8 mouse cellular contexts compared by ENCODE assay signal in genomic region chr15:89148496-89149270, GRCm38 (mm10). TPM values are rescaled to one million over a fixed set of nuclear protein-coding genes. Genes with fewer than 3 reads are reported as not detected.
DNase-seq lines count a peak whose midpoint lies in the region; ATAC-seq and TF ChIP-seq lines count a peak whose summit lies in the region.

No protein-coding gene starts in this region.

- DNase-seq in CD4-positive helper T cell, adult 2 months (ENCODE audit: low read depth, low spot score), result peak; percentile 19
- DNase-seq in liver, embryonic 14.5 days (ENCODE audit: low read depth in 3 of 3, low spot score in 3 of 3), result no peak
- DNase-seq in adrenal gland, adult (ENCODE audit: inconsistent age in 2 of 2, low spot score in 1 of 2), result no peak
- no peak for DNase-seq in frontal cortex, postnatal 14 days (ENCODE audit: low spot score in 2 of 2)

- H3K9me3 ChIP-seq in erythroblast, embryonic 14.5 days (ENCODE audit: control insufficient read depth, low read length), result peaks cover 3% of the 10 kb centered on the region; the same call in 1 of the 2 replicates
- H3K9me3 ChIP-seq in forebrain, embryonic 12.5 days, result no peaks in the 10 kb centered on the region
- no peaks in the 10 kb centered on the region for H3K9me3 ChIP-seq in liver, embryonic 14.5 days (ENCODE audit: control insufficient read depth, low read length)

- H3K4me3 ChIP-seq in erythroblast, embryonic 14.5 days (replicated peaks), result peak overlapping the region; percentile 36
- H3K4me3 ChIP-seq in forebrain, embryonic 12.5 days (replicated peaks), result peak overlapping the region; percentile 69
- peak overlapping the region; percentile 42 to 51 for H3K4me3 ChIP-seq in liver, embryonic 14.5 days (ENCODE audit: insufficient read depth in 1 of 2, low read depth in 2 of 2, low read length in 2 of 2)

- H3K4me2 ChIP-seq in forebrain, embryonic 12.5 days, result peak overlapping the region; percentile 79
- H3K4me2 ChIP-seq in liver, embryonic 14.5 days (ENCODE audit: low read depth), result peak overlapping the region; percentile 68

- peak overlapping the region; percentile 79 for H3K9ac ChIP-seq in forebrain, embryonic 12.5 days
- no peak overlapping the region for H3K9ac ChIP-seq in liver, embryonic 14.5 days (replicated peaks)

- no peak for TF ChIP-seq CTCF in liver, embryonic 14.5 days (IDR thresholded peaks at IDR 0.05; ENCODE audit: low read depth)

- ATAC-seq in erythroblast, adult 5-6 weeks (replicated peaks; ENCODE audit: low FRiP score, poor library complexity, severe bottlenecking), result no peak
- no peak for ATAC-seq in forebrain, embryonic 12.5 days (ENCODE audit: low FRiP score)
- ATAC-seq in liver, embryonic 14.5 days (ENCODE audit: insufficient read depth), result no peak
- ATAC-seq in activated CD4-positive, CD25-positive, alpha-beta regulatory T cell, adult 4 months, result no peak

- H3K4me1 ChIP-seq in erythroblast, embryonic 14.5 days (ENCODE audit: control insufficient read depth), result peaks cover 11% of the 10 kb centered on the region
- H3K4me1 ChIP-seq in forebrain, embryonic 12.5 days, result peaks cover 50% of the 10 kb centered on the region
- H3K4me1 ChIP-seq in liver, embryonic 14.5 days (replicated peaks; ENCODE audit: control insufficient read depth in 2 of 2, insufficient read depth in 2 of 2, low read length in 1 of 2), result no peaks in the 10 kb centered on the region; a peak in 1 of 4 replicates

- H3K27me3 ChIP-seq in erythroblast, embryonic 14.5 days (ENCODE audit: control insufficient read depth), result peaks cover 74% of the 10 kb centered on the region
- H3K27me3 ChIP-seq in forebrain, embryonic 12.5 days, result peaks cover 13% of the 10 kb centered on the region
- H3K27me3 ChIP-seq in liver, embryonic 14.5 days (ENCODE audit: control insufficient read depth, insufficient read depth, low read length), result peaks cover 53% of the 10 kb centered on the region

- no peaks in the 10 kb centered on the region for H3K36me3 ChIP-seq in erythroblast, embryonic 14.5 days (ENCODE audit: control insufficient read depth)
- peaks cover 27% of the 10 kb centered on the region for H3K36me3 ChIP-seq in forebrain, embryonic 12.5 days (replicated peaks)
- no peaks in the 10 kb centered on the region for H3K36me3 ChIP-seq in liver, embryonic 14.5 days (replicated peaks; ENCODE audit: control insufficient read depth, insufficient read depth, low read depth)

- WGBS in forebrain, embryonic 12.5 days, result 2% methylated on average over 24 of the region's 25 CpGs
- WGBS in liver, embryonic 14.5 days (ENCODE audit: insufficient replicate concordance), result 9% methylated on average over 25 of the region's 25 CpGs

- H3K27ac ChIP-seq in forebrain, embryonic 12.5 days, result peak overlapping the region; percentile 91
- no peak overlapping the region for H3K27ac ChIP-seq in liver, embryonic 14.5 days

- no peak for TF ChIP-seq EP300 in liver, embryonic 14.5 days (IDR thresholded peaks at IDR 0.05; ENCODE audit: low read depth)

RNA-seq across cellular contexts. Expression of gene Mapk11, which starts 0.7 kb away (rescaled TPM):
- 0.02 TPM in 1 of 2 replicates, not detected in the other for polyA plus RNA-seq in erythroblast, embryonic 14.5 days (2012)
- not detected in 2 replicates for total RNA-seq in erythroblast, adult 5-6 weeks (2015; ENCODE audit: low replicate concordance)
- total RNA-seq in erythroblast, adult 5-6 weeks (2017; ENCODE audit: low replicate concordance), result 0.17 TPM in 1 of 2 replicates, not detected in the other
- polyA plus RNA-seq in forebrain, embryonic 12.5 days (2016; fragmentation: Nextera tagmentation; extraction: Ambion mirVana), result 46.9 and 47.4 TPM in 2 replicates
- polyA plus RNA-seq in liver, embryonic 14.5 days (2012; rRNA removed), result 0.84 TPM in 2 replicates
- polyA plus RNA-seq in liver, embryonic 14.5 days (2014; fragmentation: Nextera tagmentation; extraction: Ambion mirVana), result 0.49 and 0.83 TPM in 2 replicates
- 10 to 100 TPM; 21.2 to 22.5 TPM for polyA plus RNA-seq in activated CD4-positive, CD25-positive, alpha-beta regulatory T cell, adult 4 months (2017; shearing (Covaris generic))

RNA-seq across cellular contexts. Expression of gene Mapk12, which starts 8.2 kb away (rescaled TPM):
- polyA plus RNA-seq in erythroblast, embryonic 14.5 days (2012), result 0.02 and 0.03 TPM in 2 replicates
- not detected in 2 replicates for total RNA-seq in erythroblast, adult 5-6 weeks (2015; ENCODE audit: low replicate concordance)
- total RNA-seq in erythroblast, adult 5-6 weeks (2017; ENCODE audit: low replicate concordance), result not detected in 2 replicates
- 14.2 and 16.7 TPM in 2 replicates for polyA plus RNA-seq in forebrain, embryonic 12.5 days (2016; fragmentation: Nextera tagmentation; extraction: Ambion mirVana)
- polyA plus RNA-seq in liver, embryonic 14.5 days (2012; rRNA removed), result 1.7 and 1.8 TPM in 2 replicates
- polyA plus RNA-seq in liver, embryonic 14.5 days (2014; fragmentation: Nextera tagmentation; extraction: Ambion mirVana), result 1.1 TPM in 2 replicates
- polyA plus RNA-seq in activated CD4-positive, CD25-positive, alpha-beta regulatory T cell, adult 4 months (2017; shearing (Covaris generic)), result 1 to 10 TPM; 1.1 to 2.1 TPM

RNA-seq across cellular contexts. Expression of gene Hdac10, which starts 20.2 kb away (rescaled TPM):
- polyA plus RNA-seq in erythroblast, embryonic 14.5 days (2012), result 0.33 and 0.64 TPM in 2 replicates
- 1.5 TPM in 1 of 2 replicates, not detected in the other for total RNA-seq in erythroblast, adult 5-6 weeks (2015; ENCODE audit: low replicate concordance)
- total RNA-seq in erythroblast, adult 5-6 weeks (2017; ENCODE audit: low replicate concordance), result 1.7 and 2.5 TPM in 2 replicates
- polyA plus RNA-seq in forebrain, embryonic 12.5 days (2016; fragmentation: Nextera tagmentation; extraction: Ambion mirVana), result 20.5 TPM in 2 replicates
- polyA plus RNA-seq in liver, embryonic 14.5 days (2012; rRNA removed), result 8.1 and 8.5 TPM in 2 replicates
- 5.3 and 6.3 TPM in 2 replicates for polyA plus RNA-seq in liver, embryonic 14.5 days (2014; fragmentation: Nextera tagmentation; extraction: Ambion mirVana)
- 10 to 100 TPM; 14.3 to 16.1 TPM for polyA plus RNA-seq in activated CD4-positive, CD25-positive, alpha-beta regulatory T cell, adult 4 months (2017; shearing (Covaris generic))

RNA-seq across cellular contexts. Expression of gene Tubgcp6, which starts 25.8 kb away (rescaled TPM):
- 4.4 and 4.8 TPM in 2 replicates for polyA plus RNA-seq in erythroblast, embryonic 14.5 days (2012)
- total RNA-seq in erythroblast, adult 5-6 weeks (2015; ENCODE audit: low replicate concordance), result 7.3 and 13.8 TPM in 2 replicates
- total RNA-seq in erythroblast, adult 5-6 weeks (2017; ENCODE audit: low replicate concordance), result 15.3 and 21.2 TPM in 2 replicates
- polyA plus RNA-seq in forebrain, embryonic 12.5 days (2016; fragmentation: Nextera tagmentation; extraction: Ambion mirVana), result 27.4 and 27.7 TPM in 2 replicates
- polyA plus RNA-seq in liver, embryonic 14.5 days (2012; rRNA removed), result 12.0 and 13.6 TPM in 2 replicates
- polyA plus RNA-seq in liver, embryonic 14.5 days (2014; fragmentation: Nextera tagmentation; extraction: Ambion mirVana), result 6.3 and 7.7 TPM in 2 replicates
- 10 to 100 TPM; 12.6 to 13.2 TPM for polyA plus RNA-seq in activated CD4-positive, CD25-positive, alpha-beta regulatory T cell, adult 4 months (2017; shearing (Covaris generic))

RNA-seq across cellular contexts. Expression of gene Plxnb2, which starts 31.9 kb away (rescaled TPM):
- polyA plus RNA-seq in erythroblast, embryonic 14.5 days (2012), result 0.86 and 1.1 TPM in 2 replicates
- total RNA-seq in erythroblast, adult 5-6 weeks (2015; ENCODE audit: low replicate concordance), result 9.6 and 14.2 TPM in 2 replicates
- total RNA-seq in erythroblast, adult 5-6 weeks (2017; ENCODE audit: low replicate concordance), result 4.9 and 6.9 TPM in 2 replicates
- polyA plus RNA-seq in forebrain, embryonic 12.5 days (2016; fragmentation: Nextera tagmentation; extraction: Ambion mirVana), result 174 and 182 TPM in 2 replicates
- 21.6 and 23.7 TPM in 2 replicates for polyA plus RNA-seq in liver, embryonic 14.5 days (2012; rRNA removed)
- polyA plus RNA-seq in liver, embryonic 14.5 days (2014; fragmentation: Nextera tagmentation; extraction: Ambion mirVana), result 16.4 and 18.3 TPM in 2 replicates
- 1 to 10 TPM; 1.0 to 2.1 TPM for polyA plus RNA-seq in activated CD4-positive, CD25-positive, alpha-beta regulatory T cell, adult 4 months (2017; shearing (Covaris generic))

Comparison
In these comparisons a context has a peak if more than half of its experiments do, and no peak if none do; other contexts are left out.
1. RNA of gene Mapk11, which starts 0.7 kb away (polyA plus RNA-seq): 46.9 to 47.4 TPM in forebrain, embryonic 12.5 days and 21.2 to 22.5 TPM in activated CD4-positive, CD25-positive, alpha-beta regulatory T cell, adult 4 months; 0.49 to 0.84 TPM in liver, embryonic 14.5 days and 0.02 TPM in erythroblast, embryonic 14.5 days; every median in the first group is over 10 times any median in the second.
2. Peak in every context shown above with its lines, with median percentiles within 50 percentile points of each other: H3K4me3 ChIP-seq.